Mouse (Mus musculus) T-helper 17 cell (primary cell): ENCODE results near the gene Cfap46.

Experiments
- in situ Hi-C, 2 experiments: fragments of 300-600 bp; cut with MboI, MseI; formaldehyde crosslinking; loops; 1 replicate in 1 of 2; 2 replicates in 1 of 2; pipeline ENCODE4 v1.15.1; 2025; ENCODE audit warnings: high pct_unique_total_duplicates in 2 of 2

Gene Cfap46

GRCm38 (mm10) chr7:139581801-139582571 lies 101.6 kb downstream of the Cfap46 start:
- in situ Hi-C loops = no loop called here

GRCm38 (mm10) chr7:139580851-139581775 lies 102.5 kb downstream of the Cfap46 start:
- in situ Hi-C loops = no loop called here

GRCm38 (mm10) chr7:139579261-139579905 lies 104.2 kb downstream of the Cfap46 start:
- in situ Hi-C loops = no loop called here

GRCm38 (mm10) chr7:139576064-139576686 lies 107.4 kb downstream of the Cfap46 start:
- in situ Hi-C loops = no loop called here

- in situ Hi-C loops = no loop called here
These were observed 111.0 kb downstream of the Cfap46 start for GRCm38 (mm10) chr7:139572665-139573064.

DNA sequence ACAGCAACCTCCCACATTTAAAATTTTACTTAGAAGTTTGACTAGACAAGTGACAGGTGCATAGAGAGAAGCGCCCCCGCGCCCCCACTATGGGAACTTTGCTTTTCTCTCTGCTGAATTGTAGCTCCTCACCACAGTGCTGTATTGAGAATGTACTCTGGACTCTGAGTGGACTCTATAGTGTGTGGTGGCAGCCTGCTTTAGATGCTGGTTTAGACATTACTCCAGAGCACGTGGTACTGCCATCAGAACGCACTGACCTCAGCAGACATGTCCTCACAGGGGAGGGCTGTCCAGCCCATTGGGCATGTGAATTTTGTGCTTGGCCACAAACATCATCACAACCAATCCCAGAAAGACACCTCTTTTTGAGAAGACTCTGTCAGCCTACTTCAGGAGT lies 112.8 kb downstream of the Cfap46 start:
- in situ Hi-C loops = no loop called here

DNA sequence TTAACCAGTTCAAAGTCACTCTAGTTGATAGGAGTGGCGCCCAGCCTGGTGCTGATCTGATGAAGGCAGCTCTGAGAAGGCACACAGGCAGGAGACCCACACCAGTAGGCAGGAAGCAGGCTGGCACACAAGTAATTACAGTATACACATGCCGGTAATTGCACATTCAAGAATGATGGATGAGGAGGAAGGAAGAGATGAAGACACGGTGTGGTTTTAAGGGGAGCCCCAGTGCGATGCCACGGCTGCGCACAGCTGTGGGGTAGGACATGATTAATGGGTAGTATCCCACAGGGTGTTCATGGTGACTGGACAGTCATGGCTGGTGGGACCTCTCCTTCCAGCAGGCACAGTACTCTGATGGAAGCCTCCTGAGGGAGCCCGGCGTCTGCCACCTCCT lies 117.1 kb downstream of the Cfap46 start:
- in situ Hi-C loops = no loop called here

- in situ Hi-C loops = no loop called here
These were observed 117.6 kb downstream of the Cfap46 start for GRCm38 (mm10) chr7:139565998-139566397.

DNA sequence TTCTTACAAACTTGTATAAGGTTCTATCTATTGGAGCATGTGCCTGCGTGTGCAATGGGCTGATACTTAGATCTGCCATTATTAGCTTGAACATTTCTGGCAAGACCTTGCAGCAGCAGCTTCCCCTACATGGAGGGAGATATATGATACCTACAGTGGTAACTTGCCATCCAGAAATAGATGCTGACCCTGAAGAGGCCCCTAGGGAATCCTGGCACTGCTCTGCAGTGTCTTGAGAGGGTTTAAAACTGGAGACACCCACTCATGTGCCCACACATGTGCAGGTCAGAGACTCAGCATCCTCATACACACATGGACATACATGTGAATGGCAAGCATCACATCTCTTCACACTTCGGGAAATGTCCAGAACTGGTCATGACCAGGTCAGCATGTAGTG lies 119.5 kb downstream of the Cfap46 start:
- in situ Hi-C loops = no loop called here

- in situ Hi-C loops = no loop called here
These were observed 120.2 kb downstream of the Cfap46 start for GRCm38 (mm10) chr7:139563425-139563824.

- in situ Hi-C loops = no loop called here
These were observed 124.0 kb downstream of the Cfap46 start for GRCm38 (mm10) chr7:139559659-139560058.

- in situ Hi-C loops = no loop called here
These were observed 126.7 kb downstream of the Cfap46 start for GRCm38 (mm10) chr7:139556746-139557526.

GRCm38 (mm10) chr7:139556331-139556730 lies 127.3 kb downstream of the Cfap46 start:
- in situ Hi-C loops = no loop called here

GRCm38 (mm10) chr7:139551519-139551918 lies 132.1 kb downstream of the Cfap46 start:
- in situ Hi-C loops = no loop called here
